Mouse (Mus musculus): ENCODE measurements around the gene H2-Q7.
"Not testable (repeated sequence)": the region's sequence is repeated elsewhere in the genome, so short reads cannot be mapped to it uniquely, and the experiment has no call there.

Gene H2-Q7

GRCm38 (mm10) chr17:35438885-35439284 lies at the start of gene H2-Q7:
TSS of gene H2-Q7 (plus strand) at chr17:35439155.
- peak; percentile 73 for DNase-seq (ENCODE audit: low read depth, low spot score)

DNA sequence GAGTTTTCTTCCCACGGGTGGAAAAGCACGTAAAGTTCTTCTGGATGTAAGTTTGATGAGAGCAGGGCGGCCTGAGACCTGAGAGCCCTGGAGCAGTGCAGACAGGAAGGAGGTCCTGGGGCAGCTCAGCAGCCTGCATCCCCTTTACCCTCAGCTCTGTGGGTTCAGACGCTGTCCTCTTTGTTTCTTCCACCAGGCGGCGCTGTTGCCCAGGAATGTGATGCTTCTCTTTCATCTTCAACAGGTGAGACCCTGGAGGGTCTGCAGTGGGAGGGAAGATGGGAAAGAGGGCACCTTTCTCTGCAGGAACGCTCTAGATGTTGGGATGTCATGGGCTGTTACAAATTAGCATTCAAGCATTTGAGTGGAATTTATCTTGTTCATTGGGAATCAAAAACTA lies 49.2 kb upstream of the H2-Q7 start:
- not testable (repeated sequence) for DNase-seq (ENCODE audit: low read depth, low spot score)

DNA sequence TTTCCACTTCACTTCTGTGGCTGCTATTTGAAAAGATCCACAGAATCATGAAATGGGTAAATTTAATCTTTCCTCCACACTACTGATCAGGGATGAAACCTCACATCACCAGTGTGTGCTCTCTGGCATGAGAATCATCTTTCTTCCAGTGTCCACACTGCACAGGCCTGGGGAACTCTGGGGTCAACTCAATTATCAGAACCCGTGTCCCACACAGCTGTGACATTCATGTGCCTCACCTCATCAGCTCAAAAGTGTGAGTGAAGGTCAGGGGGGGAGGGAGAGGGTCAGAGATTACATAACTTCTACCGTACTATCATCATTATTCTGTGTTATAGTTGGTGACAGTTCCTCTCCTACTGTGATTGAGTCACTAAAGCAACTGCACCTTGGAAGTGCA lies 46.3 kb upstream of the H2-Q7 start:
- DNase-seq (ENCODE audit: low read depth, low spot score): not testable (repeated sequence)

DNA sequence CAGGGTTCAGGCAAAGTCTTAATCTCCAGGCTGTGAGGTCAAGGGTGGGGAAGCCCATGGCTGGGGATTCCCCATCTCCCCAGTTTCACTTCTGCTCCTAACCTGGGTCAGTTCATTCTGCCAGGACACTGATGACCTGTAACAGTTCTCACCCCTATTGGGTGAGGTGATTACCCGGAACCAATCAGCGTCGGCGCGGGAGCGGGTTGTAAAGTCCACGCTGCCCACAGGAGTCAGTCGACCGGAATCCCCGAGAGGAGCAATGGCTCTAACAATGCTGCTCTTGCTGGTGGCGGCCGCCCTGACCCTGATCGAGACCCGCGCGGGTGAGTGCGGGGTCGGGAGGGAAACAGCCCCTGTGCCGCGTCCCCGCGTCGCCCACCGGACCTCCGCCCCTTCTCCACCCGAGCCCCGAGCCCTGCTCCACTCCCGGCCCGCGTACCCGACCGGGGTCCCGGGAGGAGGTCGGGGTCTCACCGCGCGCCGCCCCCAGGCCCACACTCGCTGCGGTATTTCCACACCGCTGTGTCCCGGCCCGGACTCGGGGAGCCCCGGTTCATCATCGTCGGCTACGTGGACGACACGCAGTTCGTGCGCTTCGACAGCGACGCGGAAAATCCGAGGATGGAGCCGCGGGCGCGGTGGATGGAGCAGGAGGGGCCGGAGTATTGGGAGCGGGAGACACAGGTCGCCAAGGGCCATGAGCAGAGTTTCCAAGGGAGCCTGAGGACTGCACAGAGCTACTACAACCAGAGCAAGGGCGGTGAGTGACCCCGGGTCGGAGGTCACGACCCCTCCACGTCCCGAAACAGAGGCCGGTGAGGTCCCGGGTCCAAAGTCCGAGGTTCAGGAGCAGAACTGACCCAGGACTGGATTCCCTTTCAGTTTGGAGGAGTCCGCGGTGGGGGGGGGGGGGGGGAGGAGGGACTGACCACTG lies 44.8 kb upstream of the H2-Q7 start:
- DNase-seq (ENCODE audit: low read depth, low spot score): not testable (repeated sequence)

DNA sequence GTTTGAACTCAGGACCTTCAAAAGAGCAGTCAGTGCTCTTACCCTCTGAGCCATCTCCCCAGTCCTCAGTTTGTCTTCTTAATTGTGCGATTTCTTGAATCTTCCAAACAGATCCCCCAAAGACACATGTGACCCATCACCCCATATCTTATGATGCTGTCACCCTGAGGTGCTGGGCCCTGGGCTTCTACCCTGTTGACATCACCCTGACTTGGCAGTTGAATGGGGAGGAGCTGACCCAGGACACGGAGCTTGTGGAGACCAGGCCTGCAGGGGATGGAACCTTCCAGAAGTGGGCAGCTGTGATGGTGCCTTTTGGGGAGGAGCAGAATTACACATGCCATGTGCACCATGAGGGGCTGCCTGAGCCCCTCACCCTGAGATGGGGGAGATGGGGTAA lies 42.0 kb upstream of the H2-Q7 start:
- not testable (repeated sequence) for DNase-seq (ENCODE audit: low read depth, low spot score)

- DNase-seq (ENCODE audit: low read depth, low spot score): not testable (repeated sequence)
Observed at GRCm38 (mm10) chr17:35413057-35413456, 25.9 kb upstream of the H2-Q7 start.

DNA sequence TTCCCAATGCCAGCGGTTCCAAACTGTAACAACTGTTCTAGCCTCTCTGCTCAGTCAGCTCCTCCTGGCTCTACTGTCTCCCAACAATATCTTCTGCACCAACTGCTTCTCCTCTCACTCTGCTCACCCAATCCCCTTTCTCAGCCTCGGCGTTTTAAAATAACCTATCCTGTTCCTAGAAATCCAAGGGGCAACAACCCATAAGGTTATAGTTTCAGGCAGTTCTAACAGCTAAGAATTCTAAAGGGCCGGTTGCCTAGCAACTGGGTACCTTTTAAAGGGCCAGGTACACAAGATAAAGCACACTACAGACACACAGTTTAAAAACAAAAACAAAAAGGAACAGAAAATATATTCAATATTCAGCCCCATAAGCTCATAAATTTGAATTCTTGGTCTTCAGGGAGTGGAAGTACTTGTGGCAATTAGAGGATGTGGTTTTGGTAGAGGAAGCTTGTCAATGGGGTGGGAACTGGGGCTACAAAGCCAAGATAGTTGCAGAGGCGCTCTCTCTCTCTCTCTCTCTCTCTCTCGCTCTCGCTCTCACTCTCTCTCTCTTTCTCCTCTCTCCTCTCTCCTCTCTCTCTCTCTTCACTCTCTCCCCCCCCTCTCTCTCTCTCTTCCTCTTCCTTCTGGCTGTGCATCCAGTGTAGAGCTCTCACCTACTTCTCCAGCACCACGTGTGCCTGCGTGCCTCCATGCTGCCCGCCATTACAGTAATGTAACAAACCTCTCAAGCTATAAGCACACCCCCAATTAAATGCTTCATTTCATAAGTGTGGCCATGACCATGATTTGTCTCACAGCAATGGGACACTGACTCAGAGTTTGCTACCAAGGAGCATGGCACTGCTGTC lies 23.5 kb upstream of the H2-Q7 start:
- DNase-seq (ENCODE audit: low read depth, low spot score): not testable (repeated sequence)

GRCm38 (mm10) chr17:35418772-35419171 lies 20.2 kb upstream of the H2-Q7 start:
- no peak for DNase-seq (ENCODE audit: low read depth, low spot score)

GRCm38 (mm10) chr17:35419564-35419963 lies 19.4 kb upstream of the H2-Q7 start:
- DNase-seq (ENCODE audit: low read depth, low spot score): not testable (repeated sequence)

DNA sequence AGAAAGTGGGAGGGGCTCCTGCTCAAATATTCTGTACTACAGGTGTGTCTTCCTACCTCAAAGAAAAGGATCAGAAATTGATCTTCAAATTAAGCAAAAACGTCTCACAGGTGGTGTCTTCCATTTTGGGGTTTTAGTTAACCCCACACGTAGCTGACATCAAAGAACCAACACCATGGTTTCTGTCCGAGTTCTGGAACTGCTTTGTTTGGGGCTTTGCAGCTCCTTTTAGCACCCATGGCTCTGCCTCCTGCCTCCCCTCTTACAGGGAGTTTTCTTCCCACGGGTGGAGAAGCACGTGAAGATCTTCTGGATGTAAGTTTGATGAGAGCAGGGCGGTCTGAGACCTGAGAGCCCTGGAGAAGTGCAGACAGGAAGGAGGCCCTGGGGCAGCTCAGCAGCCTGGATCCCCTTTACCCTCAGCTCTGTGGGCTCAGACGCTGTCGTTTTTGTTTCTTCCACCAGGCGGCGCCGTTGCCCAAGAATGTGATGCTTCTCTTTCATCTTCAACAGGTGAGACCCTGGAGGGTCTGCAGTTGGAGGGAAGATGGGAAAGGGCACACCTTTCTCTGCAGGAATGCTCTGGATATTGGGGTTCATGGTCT lies 18.6 kb upstream of the H2-Q7 start:
- peak; percentile 7 for DNase-seq (ENCODE audit: low read depth, low spot score)

DNA sequence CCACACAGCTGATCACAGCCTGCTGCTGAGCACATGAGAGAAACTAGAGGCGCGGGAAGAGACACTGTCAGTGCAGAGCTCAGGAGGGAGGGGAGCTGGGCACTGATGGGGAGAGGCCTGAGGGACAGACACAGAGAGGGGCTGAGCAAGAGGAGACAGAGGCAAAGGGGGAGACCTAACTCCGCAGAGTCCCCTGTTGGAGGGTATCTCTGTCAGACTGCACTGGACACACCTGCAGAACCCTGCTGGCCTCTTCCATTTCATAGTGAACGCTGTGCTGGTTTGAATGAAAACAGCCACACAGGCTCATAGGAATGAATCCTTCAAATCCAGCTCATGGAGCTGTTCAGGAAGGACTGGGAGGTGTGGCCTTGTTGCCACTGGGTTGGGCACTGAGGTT lies 17.6 kb upstream of the H2-Q7 start:
- DNase-seq (ENCODE audit: low read depth, low spot score): not testable (repeated sequence)

DNA sequence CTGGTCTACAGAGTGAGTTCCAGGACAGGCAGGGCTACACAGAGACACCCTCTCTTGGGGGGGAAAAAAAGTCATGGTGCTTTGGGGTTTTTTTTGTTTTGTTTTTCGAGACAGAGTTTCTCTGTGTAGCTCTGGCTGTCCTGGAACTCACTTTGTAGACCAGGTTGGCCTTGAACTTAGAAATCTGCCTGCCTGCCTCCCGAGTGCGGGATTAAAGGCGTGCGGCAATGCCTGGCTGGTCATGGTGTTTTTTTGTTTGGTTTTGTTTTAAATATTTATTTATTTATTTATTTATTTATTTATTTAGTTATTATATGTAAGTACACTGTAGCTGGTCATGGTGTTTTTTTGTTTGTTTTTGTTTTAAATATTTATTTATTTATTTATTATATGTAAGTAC lies 16.6 kb upstream of the H2-Q7 start:
- not testable (repeated sequence) for DNase-seq (ENCODE audit: low read depth, low spot score)

GRCm38 (mm10) chr17:35423131-35423810 lies 15.7 kb upstream of the H2-Q7 start:
- not testable (repeated sequence) for DNase-seq (ENCODE audit: low read depth, low spot score)

DNA sequence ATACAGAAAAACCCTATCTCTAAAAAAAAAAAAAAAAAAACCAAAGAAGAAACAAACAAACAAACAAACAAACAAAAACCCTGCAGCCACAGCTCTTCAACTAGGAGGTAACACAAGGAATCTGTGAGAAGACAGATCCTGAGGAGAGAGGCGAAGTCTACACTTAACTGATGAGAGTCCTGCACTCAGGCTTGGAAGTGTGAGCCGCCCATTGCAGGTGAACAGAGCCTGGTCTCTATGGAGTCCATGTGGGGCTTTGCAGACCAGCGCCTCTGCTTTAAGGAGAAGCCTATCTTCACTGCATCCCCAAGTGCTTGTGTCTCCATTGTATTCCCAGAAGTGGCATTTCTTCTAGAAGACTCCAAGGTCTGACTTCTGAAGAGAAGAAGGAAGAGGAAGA lies 14.8 kb upstream of the H2-Q7 start:
- DNase-seq (ENCODE audit: low read depth, low spot score): not testable (repeated sequence)

GRCm38 (mm10) chr17:35424624-35425416 lies 14.1 kb upstream of the H2-Q7 start, which contains the start of gene H2-Q6:
TSS of gene H2-Q6 (plus strand) at chr17:35424850.
- DNase-seq (ENCODE audit: low read depth, low spot score): peak; percentile 55

GRCm38 (mm10) chr17:35425474-35425873 lies 13.5 kb upstream of the H2-Q7 start:
- DNase-seq (ENCODE audit: low read depth, low spot score): not testable (repeated sequence)

- not testable (repeated sequence) for DNase-seq (ENCODE audit: low read depth, low spot score)
Observed at GRCm38 (mm10) chr17:35428883-35429282, 10.1 kb upstream of the H2-Q7 start.

DNA sequence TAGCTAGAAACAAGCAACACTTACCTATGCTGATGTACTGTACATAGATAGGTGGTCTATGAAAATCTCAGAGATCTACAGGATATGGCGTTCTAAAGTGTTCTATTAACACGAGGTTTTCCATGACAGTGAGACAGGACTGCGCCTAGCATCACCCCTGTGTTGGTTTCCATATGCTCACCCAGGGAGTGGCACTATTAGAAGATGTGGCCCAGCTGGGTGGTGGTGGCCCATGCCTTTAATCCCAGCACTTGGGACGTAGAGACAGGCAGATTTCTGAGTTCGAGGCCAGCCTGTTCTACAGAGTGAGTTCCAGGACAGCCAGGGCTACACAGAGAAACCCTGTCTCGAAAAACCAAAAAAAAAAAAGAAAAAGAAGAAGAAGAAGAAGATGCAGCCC lies 8.3 kb upstream of the H2-Q7 start:
- DNase-seq (ENCODE audit: low read depth, low spot score): not testable (repeated sequence)

DNA sequence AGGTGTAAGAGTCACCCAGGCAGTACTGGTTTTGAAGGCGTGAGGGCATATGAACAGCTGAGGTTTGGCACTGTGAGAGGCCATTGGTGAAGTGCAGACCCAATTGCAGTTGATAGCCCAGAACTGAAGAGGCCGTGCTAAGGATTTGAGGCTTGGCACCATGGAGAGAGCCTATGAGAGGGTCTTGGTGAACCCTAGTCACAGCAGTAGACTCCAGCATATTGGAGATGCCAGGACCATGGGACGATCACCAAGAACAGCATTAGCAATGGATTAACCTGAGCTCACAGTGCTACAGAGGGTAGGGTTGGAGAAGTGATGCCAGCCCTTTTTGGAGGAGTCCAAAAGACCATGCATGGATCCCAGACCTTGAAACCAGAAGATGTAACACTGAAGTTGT lies 6.8 kb upstream of the H2-Q7 start:
- DNase-seq (ENCODE audit: low read depth, low spot score): not testable (repeated sequence)

DNA sequence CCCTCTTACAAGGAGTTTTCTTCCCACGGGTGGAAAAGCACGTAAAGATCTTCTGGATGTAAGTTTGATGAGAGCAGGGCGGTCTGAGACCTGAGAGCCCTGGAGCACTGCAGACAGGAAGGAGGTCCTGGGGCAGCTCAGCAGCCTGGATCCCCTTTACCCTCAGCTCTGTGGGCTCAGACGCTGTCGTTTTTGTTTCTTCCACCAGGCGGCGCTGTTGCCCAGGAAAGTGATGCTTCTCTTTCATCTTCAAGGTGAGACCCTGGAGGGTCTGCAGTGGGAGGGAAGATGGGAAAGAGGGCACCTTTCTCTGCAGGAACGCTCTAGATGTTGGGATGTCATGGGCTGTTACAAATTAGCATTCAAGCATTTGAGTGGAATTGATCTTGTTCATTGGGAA lies 4.1 kb upstream of the H2-Q7 start:
- DNase-seq (ENCODE audit: low read depth, low spot score): not testable (repeated sequence)
